Mouse (Mus musculus) mouse trophoblast stem cell (cell line): Measurements from ENCODE around the gene Itgal.
"Not testable (repeated sequence)": the region's sequence is repeated elsewhere in the genome, so short reads cannot be mapped to it uniquely, and the experiment has no call there.

Experiments
- in situ Hi-C, 2 experiments: fragments of 300-500 bp; cut with MseI, MboI; formaldehyde crosslinking; loops; 2 replicates in 1 of 2; 3 replicates in 1 of 2; pipeline ENCODE4 v1.15.1; 2025

Gene Itgal

DNA sequence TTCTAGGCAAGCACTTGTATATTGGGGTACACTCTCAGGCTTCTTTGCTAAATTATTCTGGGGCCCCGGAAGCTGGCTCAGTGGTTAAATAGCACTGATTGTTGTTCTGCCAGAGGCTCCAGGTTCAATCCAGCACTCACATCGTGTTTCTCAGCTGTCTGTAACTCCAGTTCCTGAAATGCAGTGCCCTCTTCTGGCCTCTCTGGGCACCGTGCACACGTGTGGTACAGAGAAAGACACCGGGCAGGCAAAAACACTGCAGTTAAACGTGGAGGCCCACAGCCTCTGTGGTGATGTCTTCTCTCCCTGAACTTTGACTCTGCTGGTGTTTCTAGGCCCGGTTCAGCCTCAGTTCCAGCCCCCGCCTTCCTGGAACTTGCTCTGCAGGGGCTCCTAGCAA, 17.7 kb upstream of the Itgal start:
- in situ Hi-C loops: no loop called here

- in situ Hi-C loops: no loop called here
Measured at GRCm38 (mm10) chr7:127280092-127280491, 16.0 kb upstream of the Itgal start.

DNA sequence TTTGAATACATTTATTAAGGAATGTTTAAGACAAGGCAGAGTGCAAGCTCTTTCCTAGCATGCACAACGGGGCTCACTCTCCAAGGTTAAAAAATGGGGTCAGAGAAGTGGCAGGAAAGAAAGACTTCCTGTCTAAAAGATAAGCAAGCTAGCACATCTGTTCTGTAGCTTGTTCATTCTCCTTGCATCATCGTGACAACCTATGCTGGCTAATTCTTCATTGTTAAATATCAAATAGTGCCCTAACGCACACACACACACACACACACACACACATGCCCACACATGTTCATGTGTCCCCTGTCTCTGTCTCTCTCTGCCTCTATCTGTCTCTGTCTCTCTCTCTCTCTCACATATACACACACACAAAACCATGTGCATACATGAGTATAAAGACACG, 14.9 kb upstream of the Itgal start:
- in situ Hi-C loops: no loop called here

- in situ Hi-C loops: no loop called here
Measured at GRCm38 (mm10) chr7:127282190-127282589, 13.9 kb upstream of the Itgal start.

GRCm38 (mm10) chr7:127285154-127285553, 10.9 kb upstream of the Itgal start:
- in situ Hi-C loops: no loop called here

GRCm38 (mm10) chr7:127287940-127288339, 8.1 kb upstream of the Itgal start:
- in situ Hi-C loops: no loop called here

DNA sequence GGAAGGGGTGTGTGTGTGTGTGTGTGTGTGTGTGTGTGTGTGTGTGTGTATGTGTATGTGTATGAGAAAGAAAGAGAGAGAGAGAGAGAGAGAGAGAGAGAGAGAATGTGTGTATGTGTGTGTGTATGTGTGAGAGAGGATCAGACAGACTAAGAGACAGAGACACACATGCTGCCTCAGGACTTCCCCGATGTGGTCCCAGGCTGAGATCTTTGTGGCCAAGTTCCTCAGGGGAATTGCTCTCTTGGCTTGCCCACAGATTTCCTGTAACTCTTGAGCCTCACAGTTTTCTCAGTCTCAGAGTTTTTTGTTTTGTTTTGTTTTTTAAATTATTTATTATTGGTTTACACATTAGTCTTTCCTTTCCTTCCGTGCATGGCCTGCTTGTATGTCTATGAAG, 6.8 kb upstream of the Itgal start:
- in situ Hi-C loops: no loop called here

DNA sequence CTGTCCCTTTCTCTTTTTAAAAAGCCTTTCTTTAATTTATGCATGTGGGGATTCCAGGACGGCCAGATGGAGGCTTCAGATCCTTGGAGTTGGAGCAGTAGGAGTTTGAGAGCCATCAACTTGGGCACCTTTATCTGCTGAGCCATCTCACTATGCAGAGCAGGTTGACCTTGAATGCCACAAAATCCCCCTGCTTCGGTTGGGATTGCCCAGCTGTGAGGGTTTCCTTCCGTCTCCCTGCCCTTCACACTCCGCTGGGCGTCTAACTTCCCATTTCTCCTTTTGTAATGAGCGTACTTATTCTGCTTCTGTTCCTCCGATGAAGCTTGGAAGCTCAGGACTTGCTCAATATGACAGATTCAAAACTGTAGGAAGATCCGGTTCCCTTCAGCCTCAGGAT, 5.9 kb upstream of the Itgal start:
- in situ Hi-C loops: no loop called here

DNA sequence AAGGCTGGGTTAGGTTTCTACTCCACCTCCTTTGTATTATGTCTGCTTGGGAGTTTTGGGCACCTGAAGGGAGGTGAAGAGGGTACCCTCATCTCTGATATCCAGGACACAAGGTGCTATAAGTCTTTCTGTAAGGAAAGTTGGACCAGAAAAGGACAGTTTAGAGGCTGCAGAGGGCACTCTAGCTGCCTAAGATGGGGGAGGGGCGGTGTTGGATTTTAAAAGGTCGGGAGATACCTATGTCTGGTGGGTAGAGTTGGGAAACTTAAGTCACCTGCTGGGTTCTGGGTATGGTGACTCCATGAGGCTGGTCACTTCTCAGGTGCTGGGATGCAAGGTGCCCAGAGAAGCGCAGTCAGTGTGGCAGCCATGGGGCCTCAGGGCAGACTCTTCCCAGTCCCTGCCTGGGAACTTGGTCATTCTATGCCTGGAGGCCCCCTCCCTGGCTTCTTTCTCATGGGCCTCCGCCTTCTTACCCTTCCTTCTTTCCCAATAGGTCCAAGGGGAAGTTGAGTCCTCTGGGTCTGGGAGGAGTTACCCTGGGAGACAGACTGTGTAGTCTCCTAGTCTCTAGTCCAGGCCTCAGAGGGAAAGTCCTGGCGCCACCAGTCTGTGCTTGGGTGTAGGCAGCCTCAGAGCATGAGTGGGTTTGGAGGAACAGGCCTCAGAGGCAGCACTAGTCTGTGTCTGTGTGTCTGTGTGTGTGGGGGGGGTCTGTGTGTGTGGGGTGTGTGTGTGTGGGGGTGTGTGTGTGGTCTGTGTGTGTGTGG, 911 bp downstream of the Itgal start:
- in situ Hi-C loops: no loop called here

DNA sequence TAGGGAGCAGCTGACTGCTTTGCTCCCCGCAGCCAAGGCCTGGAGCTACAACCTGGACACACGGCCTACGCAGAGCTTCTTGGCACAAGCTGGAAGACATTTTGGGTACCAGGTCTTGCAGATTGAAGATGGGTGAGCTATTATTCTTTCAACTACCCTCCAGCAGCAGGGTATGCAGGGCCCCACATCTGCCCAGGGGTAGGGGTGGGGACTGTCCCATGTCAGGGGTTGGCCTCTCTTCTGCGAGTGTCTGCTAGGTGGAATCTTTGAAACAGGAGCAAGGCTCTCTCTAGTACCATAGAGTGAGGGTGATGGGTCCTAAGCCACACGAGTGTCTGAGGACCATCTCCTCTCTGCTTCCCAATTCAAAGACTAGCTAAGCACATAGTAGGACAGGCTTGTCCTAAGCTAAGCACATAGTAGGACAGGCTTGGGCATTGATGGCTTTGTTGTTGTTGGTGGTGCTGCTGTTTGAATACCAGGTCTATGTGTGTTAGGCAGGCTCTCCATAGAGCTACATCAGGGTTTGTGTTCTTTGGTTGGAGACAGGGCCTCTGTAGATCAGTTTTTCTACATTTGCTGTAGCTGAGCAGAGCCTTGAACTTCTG, 1.6 kb downstream of the Itgal start:
- in situ Hi-C loops: no loop called here

- in situ Hi-C loops: no loop called here
Measured at GRCm38 (mm10) chr7:127308431-127308830, 12.4 kb downstream of the Itgal start.

- in situ Hi-C loops: no loop called here
Measured at GRCm38 (mm10) chr7:127308887-127309286, 12.8 kb downstream of the Itgal start.

DNA sequence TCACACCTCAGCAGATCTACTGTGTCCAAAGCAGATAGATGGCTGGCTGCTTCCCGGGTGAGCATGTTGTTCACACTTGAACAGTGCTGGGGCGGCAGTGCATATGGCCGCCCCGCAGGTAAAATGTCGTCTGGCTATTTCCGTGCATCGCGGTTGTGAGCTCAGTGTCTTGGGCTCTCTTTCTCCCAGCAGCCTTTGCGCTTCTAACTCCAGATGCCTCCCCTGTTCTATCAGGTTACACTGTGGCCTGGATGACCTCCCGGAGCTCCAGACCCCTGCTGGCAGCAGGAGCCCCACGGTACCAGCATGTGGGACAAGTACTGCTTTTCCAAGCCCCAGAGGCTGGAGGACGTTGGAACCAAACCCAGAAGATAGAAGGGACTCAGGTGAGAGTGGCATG, 13.9 kb downstream of the Itgal start:
- in situ Hi-C loops: no loop called here

DNA sequence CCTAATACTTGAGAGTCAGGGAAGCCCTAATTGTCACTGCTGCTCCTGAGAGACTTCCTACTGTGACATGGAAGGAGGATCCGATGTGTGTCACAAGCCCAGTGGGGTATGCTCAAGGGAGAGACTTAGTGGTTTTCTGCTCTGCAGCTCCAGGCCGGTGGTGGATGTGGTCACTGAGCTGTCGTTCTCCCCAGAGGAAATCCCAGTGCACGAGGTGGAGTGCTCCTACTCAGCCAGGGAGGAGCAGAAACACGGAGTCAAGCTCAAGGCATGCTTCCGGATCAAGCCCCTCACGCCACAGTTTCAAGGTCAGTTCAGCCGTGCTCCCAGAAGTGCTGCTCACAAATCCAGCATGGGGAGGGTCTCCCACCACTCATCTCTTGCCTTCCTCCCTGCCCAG, 17.9 kb downstream of the Itgal start:
- in situ Hi-C loops: no loop called here

- in situ Hi-C loops: no loop called here
Measured at GRCm38 (mm10) chr7:127321106-127321505, 25.0 kb downstream of the Itgal start.

GRCm38 (mm10) chr7:127322085-127322484, 26.0 kb downstream of the Itgal start:
- in situ Hi-C loops: no loop called here

GRCm38 (mm10) chr7:127324944-127325343, 28.9 kb downstream of the Itgal start:
- in situ Hi-C loops: no loop called here

- in situ Hi-C loops: no loop called here
Measured at GRCm38 (mm10) chr7:127325550-127325949, 29.5 kb downstream of the Itgal start.

- in situ Hi-C loops: no loop called here
Measured at GRCm38 (mm10) chr7:127326685-127327084, 30.6 kb downstream of the Itgal start.

DNA sequence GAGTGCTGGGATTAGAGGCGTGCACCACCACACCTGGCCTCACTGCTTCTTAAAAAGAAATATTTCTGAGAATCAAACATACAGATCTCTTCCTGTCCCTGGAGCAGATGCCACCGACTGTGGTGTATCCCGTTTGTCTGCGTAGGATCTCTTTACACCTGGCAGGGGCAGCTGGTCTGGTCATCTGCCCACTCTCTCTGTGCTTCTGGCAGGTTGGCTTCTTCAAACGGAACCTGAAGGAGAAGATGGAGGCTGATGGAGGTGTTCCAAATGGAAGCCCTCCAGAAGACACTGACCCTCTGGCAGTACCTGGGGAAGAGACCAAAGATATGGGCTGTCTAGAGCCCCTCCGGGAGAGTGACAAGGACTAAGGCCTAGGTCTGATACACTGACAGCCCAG, 37.2 kb downstream of the Itgal start:
- in situ Hi-C loops: no loop called here

- in situ Hi-C loops: no loop called here
Measured at GRCm38 (mm10) chr7:127335604-127336003, 39.5 kb downstream of the Itgal start.

DNA sequence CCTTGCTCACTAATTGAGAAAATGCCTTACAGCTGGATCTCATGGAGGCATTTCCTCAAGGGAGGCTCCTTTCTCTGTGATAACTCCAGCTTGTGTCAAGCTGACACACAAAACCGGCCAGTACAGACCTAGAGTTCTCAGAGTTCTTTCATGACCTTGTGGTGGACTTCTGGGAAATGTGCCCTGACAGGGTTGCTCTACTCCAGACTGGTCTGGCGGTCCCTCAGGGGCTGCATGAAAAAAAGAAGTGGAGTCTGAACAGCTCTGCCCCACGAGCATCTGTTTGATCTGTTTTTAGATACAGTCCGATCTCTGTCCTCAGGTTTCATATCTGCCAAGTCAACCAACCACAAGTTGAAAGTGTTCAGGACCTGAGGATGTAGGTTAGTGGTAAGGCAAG, 41.6 kb downstream of the Itgal start:
- in situ Hi-C loops: no loop called here

DNA sequence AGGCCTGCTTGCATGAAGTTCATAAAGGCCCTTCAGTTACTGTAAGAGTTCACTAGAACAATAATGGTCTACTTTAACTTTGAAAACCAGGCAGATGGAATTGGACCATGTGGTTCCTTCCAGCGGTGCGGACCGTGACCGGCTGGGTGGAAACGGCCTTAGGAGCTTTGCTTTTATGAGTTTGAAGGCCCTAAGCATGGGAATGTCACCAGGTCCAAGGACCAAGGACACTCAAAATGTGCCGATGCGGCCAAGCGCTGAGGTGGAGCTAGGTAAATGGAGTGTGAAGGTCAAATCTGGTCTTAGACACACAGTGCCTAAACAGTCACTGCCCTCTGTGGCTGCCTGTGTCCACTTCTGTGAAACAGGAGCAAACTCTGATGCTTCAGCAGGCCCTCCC, 45.3 kb downstream of the Itgal start:
- in situ Hi-C loops: no loop called here

DNA sequence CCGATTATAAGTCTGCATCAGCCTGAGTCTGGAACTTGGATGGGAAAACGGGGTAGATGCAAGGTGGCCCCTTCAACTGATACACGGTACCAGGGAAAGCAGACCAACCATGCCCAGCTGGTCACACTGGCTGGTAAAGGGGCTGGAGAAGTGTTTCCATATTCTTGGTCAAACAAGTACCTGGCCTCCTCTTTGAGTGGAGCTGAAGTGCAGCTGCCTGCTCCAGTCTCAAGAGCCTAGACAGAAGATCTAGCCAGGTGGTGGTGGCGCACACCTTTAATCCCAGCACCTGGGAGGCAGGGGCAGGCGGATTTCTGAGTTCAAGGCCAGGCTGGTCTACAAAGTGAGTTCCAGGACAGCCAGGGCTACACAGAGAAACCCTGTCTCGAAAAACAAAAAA, 45.8 kb downstream of the Itgal start:
- in situ Hi-C loops: not testable (repeated sequence)
